Mouse (Mus musculus) myocyte (in vitro differentiated cells): ENCODE data around the gene Asb6.

ENCODE experiments used
- MAX ChIP-seq: IDR thresholded peaks from one replicate; pipeline ENCODE4 v1.6.1; 2011; ENCODE audit warnings: low read depth, mild to moderate bottlenecking, control low read depth
- POLR2A ChIP-seq: IDR thresholded peaks from one replicate; pipeline ENCODE4 v1.6.1; 2011; ENCODE audit warnings: low read depth, mild to moderate bottlenecking, control low read depth, moderate library complexity; ENCODE audit not compliant: insufficient read length
- TCF3 ChIP-seq: IDR thresholded peaks from one replicate; pipeline ENCODE4 v1.6.1; 2011; ENCODE audit warnings: low read depth, control low read depth; ENCODE audit not compliant: insufficient read length
- USF1 ChIP-seq: IDR thresholded peaks from one replicate; pipeline ENCODE4 v1.6.1; 2011; ENCODE audit warnings: low read depth, mild to moderate bottlenecking, control low read depth, moderate library complexity

DNA sequence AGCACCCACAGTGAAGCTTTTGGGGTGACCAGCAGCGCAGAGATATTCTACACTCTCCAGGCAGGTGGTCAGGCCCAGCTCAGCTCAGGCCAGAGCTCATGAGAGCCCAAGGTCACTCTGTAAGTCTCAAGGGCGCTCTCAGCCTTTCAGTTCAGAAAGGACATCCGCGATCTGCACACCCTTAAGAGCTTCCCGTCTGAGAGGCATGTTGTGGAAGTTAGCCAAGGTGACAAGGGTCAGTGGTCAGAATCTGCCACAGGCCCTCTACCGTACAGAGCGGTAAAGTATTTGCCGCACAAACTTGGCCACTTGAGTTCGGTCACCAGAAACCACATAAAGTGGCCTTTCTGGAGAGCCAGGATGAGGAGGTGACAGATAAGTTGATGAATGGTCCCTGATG, 33.4 kb upstream of the Asb6 start:
- TF ChIP-seq USF1 (no peak), POLR2A (no peak), MAX (no peak), TCF3 (no peak)
